Mouse (Mus musculus) liver, embryonic 14.5 days (tissue): ENCODE measurements around the gene Epb41l4b.

Experiments used
- CTCF ChIP-seq: IDR thresholded peaks from 2 replicates; pipeline ENCODE4 v1.5.1; 2016; ENCODE audit warnings: antibody characterized with exemption, low read depth, control low read depth
- EP300 ChIP-seq: IDR thresholded peaks from 2 replicates; pipeline ENCODE4 v1.6.1; 2016; ENCODE audit warnings: antibody characterized with exemption, low read depth

- no peak for TF ChIP-seq CTCF
- TF ChIP-seq EP300 = no peak
Measured at GRCm38 (mm10) chr4:57189881-57190280, 46.6 kb upstream of the Epb41l4b start.
